8 mouse cellular contexts compared by ENCODE assay signal in the genomic region with DNA sequence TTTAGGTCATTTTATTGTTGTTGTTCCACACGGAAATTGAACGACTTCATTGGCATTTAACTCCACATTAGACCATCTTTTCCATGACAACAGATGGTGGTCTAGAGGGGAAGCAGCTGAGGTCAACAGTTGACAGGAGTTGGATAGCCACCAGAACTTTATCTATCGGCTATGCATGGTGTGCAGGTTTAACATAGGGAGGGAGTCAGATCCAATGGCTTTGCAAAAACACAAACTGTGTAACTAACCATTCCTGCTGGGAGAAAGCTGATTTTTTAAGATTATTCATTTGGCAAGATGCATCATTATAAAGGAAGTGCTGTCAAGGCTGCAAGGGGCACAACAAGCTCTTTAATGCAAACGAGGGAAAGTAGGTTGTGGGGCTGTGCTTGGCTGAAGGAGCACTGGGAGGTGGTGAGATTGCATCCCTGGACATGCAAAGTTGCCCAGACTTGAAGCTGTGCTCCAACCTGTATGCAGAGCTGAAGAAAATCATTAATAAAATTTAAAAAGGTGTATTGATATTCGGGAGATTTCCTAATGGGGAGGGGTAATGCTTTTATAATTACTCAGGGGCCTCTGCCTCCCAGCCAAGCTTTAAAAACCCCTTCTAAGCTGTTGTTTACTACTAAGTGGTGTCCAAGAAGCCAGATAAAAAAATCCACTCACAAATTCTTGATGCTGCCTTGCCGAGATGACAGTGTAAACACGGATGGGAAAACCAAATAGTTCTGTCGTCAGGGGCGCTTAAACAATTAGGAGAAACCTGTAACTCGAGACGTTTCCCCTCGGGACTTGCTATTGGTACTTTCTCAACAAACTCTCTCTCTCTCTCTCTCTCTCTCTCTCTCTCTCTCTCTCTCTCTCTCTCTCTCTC. TPM values are rescaled to one million over a fixed set of nuclear protein-coding genes. Genes with fewer than 3 reads are reported as not detected.
A peak's percentile ranks its signal among the peaks of the same experiment; 100 is the strongest.
DNase-seq lines count a peak whose midpoint lies in the region; ATAC-seq lines count a peak whose summit lies in the region.

No protein-coding gene starts in this region.

- H3K4me1 ChIP-seq in heart, embryonic 15.5 days (replicated peaks) = peaks cover 38% of the 10 kb centered on the region

- H3K9me3 ChIP-seq in heart, embryonic 15.5 days (replicated peaks) = no peaks in the 10 kb centered on the region

- H3K36me3 ChIP-seq in heart, embryonic 15.5 days = no peaks in the 10 kb centered on the region

- no peak for ATAC-seq in heart, embryonic 15.5 days (replicated peaks; ENCODE audit: insufficient number of reproducible peaks, insufficient read depth, low FRiP score, low read depth)

- 11% methylated on average over 12 of the region's 12 CpGs for WGBS in heart, embryonic 15.5 days

- DNase-seq in cerebellum, postnatal 10 days = peak; percentile 54 to 70
- DNase-seq in cerebellum, adult 9-11 months = no peak
- DNase-seq in MN1 (ENCODE audit: low spot score) = peak; percentile 63
- DNase-seq in lung, postnatal 10 days = peak; percentile 41
- no peak for DNase-seq in frontal cortex, postnatal 25 days (ENCODE audit: low spot score in 2 of 2)
- DNase-seq in c-Kit-positive CD71-positive TER-119-positive erythroid progenitor cells, embryonic 14.5 days (ENCODE audit: low spot score) = no peak
- no peak for DNase-seq in gastrocnemius, postnatal 36 days

- H3K27me3 ChIP-seq in heart, embryonic 15.5 days = no peaks in the 10 kb centered on the region

- intact Hi-C loops in gastrocnemius, postnatal 36 days (cut with DNase I) = no loop called here

- H3K4me3 ChIP-seq in heart, embryonic 15.5 days = peak overlapping the region; percentile 76

- H3K4me2 ChIP-seq in heart, embryonic 15.5 days = peak overlapping the region; percentile 95

- 0 out of 2 replicates have a peak overlapping the region, but pooled peaks have one; percentile 31 for H3K27ac ChIP-seq in heart, embryonic 15.5 days

- H3K9ac ChIP-seq in heart, embryonic 15.5 days = no peak overlapping the region

RNA-seq across cellular contexts. Expression of gene 1810010H24Rik, which starts 1.3 kb away (rescaled TPM):
- polyA plus RNA-seq in heart, embryonic 15.5 days (2015; fragmentation: Nextera tagmentation; extraction: Ambion mirVana) = 3.1 and 3.2 TPM in 2 replicates
- total RNA-seq in gastrocnemius, postnatal 36 days (2021) = 1 to 10 TPM in 1 of 2 experiments, under 1 TPM in 1; 0.64 to 1.3 TPM

RNA-seq across cellular contexts. Expression of gene Kpna2, which starts 27.5 kb away (rescaled TPM):
- 231 and 256 TPM in 2 replicates for polyA plus RNA-seq in heart, embryonic 15.5 days (2015; fragmentation: Nextera tagmentation; extraction: Ambion mirVana)
- total RNA-seq in gastrocnemius, postnatal 36 days (2021) = 10 to 100 TPM; 14.4 to 16.7 TPM

Comparison
In these comparisons a context has a peak if more than half of its experiments do, and no peak if none do; other contexts are left out.
1. DNase-seq: peak in cerebellum, postnatal 10 days (2 of 2), MN1 (single experiment) and lung, postnatal 10 days (single experiment); none in cerebellum, adult 9-11 months (single experiment), frontal cortex, postnatal 25 days (0 of 2), c-Kit-positive CD71-positive TER-119-positive erythroid progenitor cells, embryonic 14.5 days (single experiment) and gastrocnemius, postnatal 36 days (0 of 2).